In the genomic region with DNA sequence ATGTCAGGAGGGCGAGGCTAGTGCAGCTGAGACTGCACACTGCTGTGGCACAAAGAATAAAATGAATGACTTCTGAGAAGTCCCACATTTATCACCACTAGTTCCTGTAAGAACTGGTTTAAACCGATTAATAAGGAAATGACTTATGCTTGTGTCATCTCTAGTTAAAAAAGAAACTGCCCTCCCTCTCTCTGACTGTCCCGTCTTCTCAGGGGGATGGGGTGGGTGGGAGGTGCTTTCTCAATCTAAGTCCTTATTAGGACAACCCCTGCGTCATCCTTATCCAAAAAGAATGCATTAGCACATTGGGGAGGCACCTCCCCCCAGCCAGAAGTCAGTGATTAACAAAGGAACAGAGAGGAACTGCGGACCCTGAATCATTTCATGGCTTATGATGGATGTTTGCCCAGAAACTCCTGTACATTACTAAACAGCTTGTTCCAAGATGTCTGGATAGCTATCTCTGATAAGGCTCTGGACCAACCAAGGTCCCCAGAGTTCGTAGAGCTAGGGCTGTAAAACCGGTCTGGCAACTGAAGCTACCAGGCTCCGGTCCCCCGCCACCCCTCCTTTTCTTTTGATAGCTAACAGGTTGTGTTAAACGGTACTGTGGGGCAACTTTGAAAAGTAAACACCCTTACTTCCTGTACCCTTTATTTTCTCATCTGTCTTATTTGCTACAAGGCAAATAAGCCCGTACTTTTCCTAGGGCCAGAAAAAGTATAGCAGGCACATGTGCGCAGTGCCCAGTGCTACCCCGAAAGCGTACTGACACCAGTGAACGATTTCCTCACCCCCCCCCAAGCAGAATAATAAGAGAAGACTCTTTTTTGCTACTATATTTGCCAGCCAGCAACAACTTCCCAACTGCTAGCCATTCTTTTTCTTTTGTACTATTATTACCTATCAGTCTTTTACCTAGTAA, we compare ENCODE assay signal across 8 mouse cellular contexts. TPM values are rescaled to one million over a fixed set of nuclear protein-coding genes. Genes with fewer than 3 reads are reported as not detected.
DNase-seq lines count a peak whose midpoint lies in the region; ATAC-seq lines count a peak whose summit lies in the region.

No protein-coding gene starts in this region.

- peaks cover 14% of the 10 kb centered on the region for H3K4me1 ChIP-seq in hindbrain, embryonic 12.5 days

- no peaks in the 10 kb centered on the region for H3K27me3 ChIP-seq in hindbrain, embryonic 12.5 days

- H3K4me3 ChIP-seq in hindbrain, embryonic 12.5 days = peak overlapping the region; percentile 10; the same call in 1 of the 2 replicates

- H3K4me2 ChIP-seq in hindbrain, embryonic 12.5 days (replicated peaks) = peak overlapping the region; percentile 44

- H3K9ac ChIP-seq in hindbrain, embryonic 12.5 days = peak overlapping the region; percentile 13; the same call in 1 of the 2 replicates

- 0 out of 2 replicates have a peak, but pooled peaks cover 2% of the 10 kb centered on the region for H3K36me3 ChIP-seq in hindbrain, embryonic 12.5 days

- WGBS in hindbrain, embryonic 12.5 days = 11% methylated on average over 15 of the region's 15 CpGs

- H3K9me3 ChIP-seq in hindbrain, embryonic 12.5 days (replicated peaks) = no peaks in the 10 kb centered on the region

- peak; percentile 65 for ATAC-seq in activated CD4-positive, CD25-positive, alpha-beta regulatory T cell, adult 4 months
- peak; percentile 47 for ATAC-seq in erythroid progenitor cell, adult 5-6 weeks (replicated peaks; ENCODE audit: low FRiP score, poor library complexity, severe bottlenecking)
- no peak for ATAC-seq in hindbrain, embryonic 12.5 days (ENCODE audit: low FRiP score)

- DNase-seq in CD4-positive helper T cell, adult 2 months (ENCODE audit: low read depth, low spot score) = peak; percentile 96
- peak; percentile 74 for DNase-seq in liver
- peak; percentile 72 to 73 for DNase-seq in monocyte, adult 2 months (ENCODE audit: low read depth in 1 of 2, low spot score in 2 of 2)
- no peak for DNase-seq in right cerebral cortex, postnatal 14 days
- no peak for DNase-seq in cerebellum, adult 11 months

- no peak overlapping the region for H3K27ac ChIP-seq in hindbrain, embryonic 12.5 days

RNA-seq across cellular contexts. Expression of a gene that starts 42.3 kb away (rescaled TPM):
- 1 to 10 TPM; 5.7 to 5.9 TPM for polyA plus RNA-seq in activated CD4-positive, CD25-positive, alpha-beta regulatory T cell, adult 4 months (2017; shearing (Covaris generic))
- 18.0 and 20.1 TPM in 2 replicates for total RNA-seq in erythroid progenitor cell, adult 5-6 weeks (2015; ENCODE audit: low replicate concordance)
- 16.4 and 31.6 TPM in 2 replicates for total RNA-seq in erythroid progenitor cell, adult 5-6 weeks (2017; ENCODE audit: low replicate concordance)
- 9.7 and 10.2 TPM in 2 replicates for polyA plus RNA-seq in hindbrain, embryonic 12.5 days (2016; fragmentation: Nextera tagmentation; extraction: Ambion mirVana)

RNA-seq across cellular contexts. Expression of a gene that starts 42.5 kb away (rescaled TPM):
- polyA plus RNA-seq in activated CD4-positive, CD25-positive, alpha-beta regulatory T cell, adult 4 months (2017; shearing (Covaris generic)) = 10 to 100 TPM; 40.2 to 56.5 TPM
- total RNA-seq in erythroid progenitor cell, adult 5-6 weeks (2015; ENCODE audit: low replicate concordance) = 34.4 and 42.5 TPM in 2 replicates
- 43.0 and 73.8 TPM in 2 replicates for total RNA-seq in erythroid progenitor cell, adult 5-6 weeks (2017; ENCODE audit: low replicate concordance)
- polyA plus RNA-seq in hindbrain, embryonic 12.5 days (2016; fragmentation: Nextera tagmentation; extraction: Ambion mirVana) = 67.3 and 76.2 TPM in 2 replicates

Comparison
In these comparisons a context has a peak if more than half of its experiments do, and no peak if none do; other contexts are left out.
1. DNase-seq: peak in CD4-positive helper T cell, adult 2 months (single experiment), liver (single experiment) and monocyte, adult 2 months (2 of 2); none in right cerebral cortex, postnatal 14 days (single experiment) and cerebellum, adult 11 months (single experiment).